Mouse (Mus musculus): ENCODE measurements around the gene 2010111I01Rik. TPM values are rescaled to one million over a fixed set of nuclear protein-coding genes. Genes with fewer than 3 reads are reported as not detected.

Gene 2010111I01Rik
- polyA plus RNA-seq, 1 experiment: 47.5 TPM

DNA sequence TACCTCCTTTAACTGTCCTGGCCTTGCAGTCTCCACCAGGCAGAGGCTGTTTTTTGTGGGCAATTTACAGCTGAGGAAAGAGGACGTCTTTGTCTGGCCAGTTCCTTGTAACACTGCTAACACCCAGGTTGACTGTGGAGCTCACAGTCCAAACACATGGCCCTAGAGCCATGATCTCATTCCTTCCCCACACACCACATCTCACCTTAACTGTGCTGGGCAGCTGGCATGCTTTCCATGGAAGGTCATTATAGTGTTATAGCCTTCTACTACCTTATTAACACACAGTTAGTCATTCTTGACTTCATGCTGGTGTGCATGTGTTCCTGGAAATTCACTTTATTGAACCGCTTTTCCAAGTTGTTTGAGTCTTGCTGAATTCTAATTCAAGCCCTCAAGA is 127.6 kb downstream of the 2010111I01Rik start:
- 76% methylated on average over 2 of the region's 2 CpGs for WGBS
- TF ChIP-seq CTCF (IDR thresholded peaks at IDR 0.05; ENCODE audit: control insufficient read depth, insufficient read depth, low read length) (no peak), POLR2A (IDR thresholded peaks at IDR 0.05; ENCODE audit: borderline replicate concordance, control insufficient read depth, low read depth, low read length) (no peak)
- Histone ChIP-seq H3K27ac (ENCODE audit: control insufficient read depth, insufficient read depth, low read depth, low read length, poor library complexity) (no peak overlapping the region), H3K4me1 (ENCODE audit: control insufficient read depth, insufficient read depth, low read length) (no peaks in the 10 kb centered on the region; the same call in 1 of the 2 replicates), H3K4me3 (replicated peaks; ENCODE audit: control insufficient read depth, low read depth, low read length) (no peak overlapping the region)

DNA sequence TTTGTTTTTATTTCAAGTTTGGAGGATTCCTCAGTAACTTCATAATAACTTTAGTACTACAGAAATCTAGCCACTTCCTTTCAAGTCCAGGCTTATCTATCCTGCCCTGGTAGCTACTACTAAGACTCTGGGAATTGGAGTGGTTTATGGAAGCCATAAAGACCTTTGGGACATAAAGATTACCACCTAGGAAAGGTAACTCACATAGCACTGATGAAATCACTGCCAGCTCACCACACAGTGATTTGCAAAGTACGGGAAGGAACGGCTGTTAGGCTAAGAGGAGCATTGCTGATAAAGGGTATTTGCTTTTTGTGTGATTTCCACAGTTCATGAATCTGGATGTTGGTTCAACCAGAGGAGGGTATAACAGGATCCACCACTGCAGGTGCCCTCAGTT is 128.2 kb downstream of the 2010111I01Rik start:
- H3K27ac ChIP-seq (ENCODE audit: control insufficient read depth, insufficient read depth, low read depth, low read length, poor library complexity): no peak overlapping the region
- 71% methylated on average over 2 of the region's 2 CpGs for WGBS
- H3K4me1 ChIP-seq (ENCODE audit: control insufficient read depth, insufficient read depth, low read length): no peaks in the 10 kb centered on the region; the same call in 1 of the 2 replicates
- TF ChIP-seq CTCF (IDR thresholded peaks at IDR 0.05; ENCODE audit: control insufficient read depth, insufficient read depth, low read length) (no peak), POLR2A (IDR thresholded peaks at IDR 0.05; ENCODE audit: borderline replicate concordance, control insufficient read depth, low read depth, low read length) (no peak)
- H3K4me3 ChIP-seq (replicated peaks; ENCODE audit: control insufficient read depth, low read depth, low read length): no peak overlapping the region

DNA sequence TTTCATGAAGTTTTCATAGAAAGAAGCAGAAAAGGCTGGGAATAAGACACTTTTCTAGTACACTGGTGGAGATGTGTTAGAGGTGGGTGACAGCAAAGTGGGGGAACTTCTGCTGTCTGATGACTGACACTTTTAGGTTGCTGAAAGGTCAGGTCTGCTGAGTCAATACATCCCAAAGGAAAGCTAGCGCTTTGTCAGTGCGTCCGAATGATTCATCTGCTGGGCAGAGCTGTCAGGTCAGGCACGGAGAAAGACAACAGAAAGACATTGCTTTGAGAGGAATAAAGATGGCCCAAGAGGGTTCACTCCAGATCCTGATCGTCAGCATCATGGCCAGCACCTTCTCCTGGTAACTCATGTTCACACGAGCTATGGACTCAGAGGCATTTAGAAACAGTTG is 128.9 kb downstream of the 2010111I01Rik start:
- TF ChIP-seq POLR2A (IDR thresholded peaks at IDR 0.05; ENCODE audit: borderline replicate concordance, control insufficient read depth, low read depth, low read length) (no peak), CTCF (IDR thresholded peaks at IDR 0.05; ENCODE audit: control insufficient read depth, insufficient read depth, low read length) (no peak)
- H3K4me3 ChIP-seq (replicated peaks; ENCODE audit: control insufficient read depth, low read depth, low read length): no peak overlapping the region
- no peaks in the 10 kb centered on the region; the same call in 1 of the 2 replicates for H3K4me1 ChIP-seq (ENCODE audit: control insufficient read depth, insufficient read depth, low read length)
- WGBS: 82% methylated on average over 6 of the region's 6 CpGs
- no peak overlapping the region for H3K27ac ChIP-seq (ENCODE audit: control insufficient read depth, insufficient read depth, low read depth, low read length, poor library complexity)

DNA sequence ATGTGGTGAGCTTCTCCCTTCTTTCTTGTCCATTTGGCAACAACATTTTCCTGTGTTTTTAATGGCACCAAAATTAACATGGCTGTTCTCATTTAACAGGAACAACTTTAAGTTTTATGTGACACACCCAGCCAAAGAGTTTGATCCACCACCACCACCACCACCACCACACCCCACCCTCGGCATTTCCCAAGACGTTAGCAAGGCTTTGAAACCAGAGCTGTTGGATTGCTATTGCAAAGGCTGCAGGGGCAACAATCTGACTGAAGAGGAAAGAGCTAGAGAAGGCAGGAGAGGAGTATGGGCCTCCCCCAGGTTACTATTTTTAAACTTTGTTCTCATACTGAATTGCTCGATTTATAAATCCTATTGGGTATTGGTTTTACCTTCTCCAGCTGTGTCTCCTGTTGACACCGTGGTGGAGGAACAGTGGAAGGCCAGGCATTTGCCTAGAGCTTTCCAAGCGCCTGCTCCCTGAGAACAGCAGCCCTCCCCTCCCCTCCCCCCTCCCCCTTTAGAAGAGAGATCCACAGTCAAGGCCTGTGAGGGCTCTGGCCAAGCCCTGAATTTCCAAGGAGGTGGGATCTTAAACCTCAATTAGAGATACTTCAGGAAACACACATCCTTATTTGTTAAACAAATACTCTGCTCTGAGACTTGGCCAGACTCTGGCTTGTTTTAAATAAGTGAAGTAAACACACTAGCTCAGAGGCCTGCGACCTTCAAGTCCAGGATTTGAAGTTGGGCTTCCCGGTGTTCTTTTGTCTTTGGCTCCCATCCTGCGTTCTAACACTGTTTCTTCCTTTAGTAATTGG is 129.8 kb downstream of the 2010111I01Rik start:
- H3K4me1 ChIP-seq (ENCODE audit: control insufficient read depth, insufficient read depth, low read length): no peaks in the 10 kb centered on the region; the same call in 1 of the 2 replicates
- TF ChIP-seq CTCF (IDR thresholded peaks at IDR 0.05; ENCODE audit: control insufficient read depth, insufficient read depth, low read length): no peak
- no peak for TF ChIP-seq POLR2A (IDR thresholded peaks at IDR 0.05; ENCODE audit: borderline replicate concordance, control insufficient read depth, low read depth, low read length)
- no peak overlapping the region for H3K4me3 ChIP-seq (replicated peaks; ENCODE audit: control insufficient read depth, low read depth, low read length)
- WGBS: 76% methylated on average over 8 of the region's 8 CpGs
- H3K27ac ChIP-seq (ENCODE audit: control insufficient read depth, insufficient read depth, low read depth, low read length, poor library complexity): no peak overlapping the region

DNA sequence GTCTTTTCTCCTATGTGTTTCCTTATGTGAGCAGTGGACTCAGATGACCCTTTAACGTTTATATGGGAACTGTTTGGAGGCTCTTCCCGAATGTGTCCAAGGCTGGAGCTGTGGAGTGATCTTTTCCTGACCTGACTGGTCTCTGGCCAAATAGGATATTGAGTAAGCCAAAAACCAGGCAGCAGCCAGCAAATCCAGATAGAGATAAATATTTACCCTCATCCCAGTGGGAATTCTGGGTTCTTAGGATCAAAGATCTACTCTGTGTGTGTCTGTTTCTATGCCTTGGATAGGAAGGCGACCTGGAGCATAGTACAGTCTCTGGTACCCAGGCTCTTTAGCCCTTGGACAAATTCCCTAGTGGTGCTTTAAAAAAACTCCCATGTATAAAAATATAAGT is 132.1 kb downstream of the 2010111I01Rik start:
- Histone ChIP-seq H3K27ac (ENCODE audit: control insufficient read depth, insufficient read depth, low read depth, low read length, poor library complexity) (no peak overlapping the region), H3K4me1 (ENCODE audit: control insufficient read depth, insufficient read depth, low read length) (no peaks in the 10 kb centered on the region; the same call in 1 of the 2 replicates), H3K4me3 (replicated peaks; ENCODE audit: control insufficient read depth, low read depth, low read length) (no peak overlapping the region)
- no peak for TF ChIP-seq POLR2A (IDR thresholded peaks at IDR 0.05; ENCODE audit: borderline replicate concordance, control insufficient read depth, low read depth, low read length)
- TF ChIP-seq CTCF (IDR thresholded peaks at IDR 0.05; ENCODE audit: control insufficient read depth, insufficient read depth, low read length): no peak
- WGBS: 71% methylated on average over 3 of the region's 3 CpGs

DNA sequence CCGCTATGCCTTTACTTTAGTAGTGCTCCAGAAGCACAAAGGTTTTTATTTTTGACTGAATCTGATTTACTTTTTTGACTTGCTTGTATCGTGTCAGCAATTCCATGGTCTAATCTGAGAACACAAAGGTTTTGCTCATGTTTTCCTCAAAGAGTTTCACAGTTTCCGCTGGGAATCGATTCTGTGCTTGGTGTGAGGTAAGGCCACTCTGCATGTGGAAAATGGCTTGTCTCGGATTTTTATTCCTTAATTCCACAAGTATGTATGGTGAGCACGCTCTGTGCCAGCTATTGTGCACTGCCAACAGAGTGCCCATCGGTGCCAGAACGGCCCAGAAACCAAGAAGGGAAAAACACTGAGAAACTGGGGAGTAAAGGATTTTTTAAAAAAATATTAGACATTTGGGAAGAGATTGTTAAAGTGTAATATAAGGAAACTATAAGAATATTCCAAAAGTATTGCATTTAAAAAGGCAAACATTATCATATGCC is 132.8 kb downstream of the 2010111I01Rik start:
- 85% methylated on average over 8 of the region's 8 CpGs for WGBS
- TF ChIP-seq CTCF (IDR thresholded peaks at IDR 0.05; ENCODE audit: control insufficient read depth, insufficient read depth, low read length) (no peak), POLR2A (IDR thresholded peaks at IDR 0.05; ENCODE audit: borderline replicate concordance, control insufficient read depth, low read depth, low read length) (no peak)
- no peak overlapping the region for H3K27ac ChIP-seq (ENCODE audit: control insufficient read depth, insufficient read depth, low read depth, low read length, poor library complexity)

DNA sequence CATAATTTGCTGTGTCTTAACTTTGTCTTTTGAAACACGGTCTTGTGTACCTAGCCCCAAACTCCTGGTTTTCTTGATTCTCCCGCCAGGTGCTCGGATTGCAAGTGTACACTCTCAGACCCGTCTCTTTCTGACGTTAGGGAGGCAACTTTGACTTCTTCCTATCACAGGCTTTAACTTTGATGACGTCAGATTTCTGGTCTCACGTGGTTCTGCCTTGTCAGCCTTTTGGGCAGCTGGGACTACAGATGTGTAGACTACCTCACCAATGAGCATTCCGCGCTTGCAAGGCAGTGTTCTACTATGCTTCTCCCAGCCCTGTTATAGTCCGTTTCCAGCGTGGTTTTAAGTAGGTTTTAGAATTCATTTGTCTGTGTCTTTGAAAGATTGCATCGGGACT is 137.1 kb downstream of the 2010111I01Rik start:
- Histone ChIP-seq H3K4me1 (ENCODE audit: control insufficient read depth, insufficient read depth, low read length) (no peaks in the 10 kb centered on the region; the same call in 1 of the 2 replicates), H3K4me3 (replicated peaks; ENCODE audit: control insufficient read depth, low read depth, low read length) (no peak overlapping the region), H3K27ac (ENCODE audit: control insufficient read depth, insufficient read depth, low read depth, low read length, poor library complexity) (no peak overlapping the region)
- no peak for TF ChIP-seq POLR2A (IDR thresholded peaks at IDR 0.05; ENCODE audit: borderline replicate concordance, control insufficient read depth, low read depth, low read length)
- no peak for TF ChIP-seq CTCF (IDR thresholded peaks at IDR 0.05; ENCODE audit: control insufficient read depth, insufficient read depth, low read length)
- WGBS: 81% methylated on average over 12 of the region's 12 CpGs

More for the DNA sequence above, 132.8 kb downstream of the 2010111I01Rik start:
- H3K4me1 ChIP-seq (ENCODE audit: control insufficient read depth, insufficient read depth, low read length): no peaks in the 10 kb centered on the region; the same call in 1 of the 2 replicates
- H3K4me3 ChIP-seq (replicated peaks; ENCODE audit: control insufficient read depth, low read depth, low read length): no peak overlapping the region

DNA sequence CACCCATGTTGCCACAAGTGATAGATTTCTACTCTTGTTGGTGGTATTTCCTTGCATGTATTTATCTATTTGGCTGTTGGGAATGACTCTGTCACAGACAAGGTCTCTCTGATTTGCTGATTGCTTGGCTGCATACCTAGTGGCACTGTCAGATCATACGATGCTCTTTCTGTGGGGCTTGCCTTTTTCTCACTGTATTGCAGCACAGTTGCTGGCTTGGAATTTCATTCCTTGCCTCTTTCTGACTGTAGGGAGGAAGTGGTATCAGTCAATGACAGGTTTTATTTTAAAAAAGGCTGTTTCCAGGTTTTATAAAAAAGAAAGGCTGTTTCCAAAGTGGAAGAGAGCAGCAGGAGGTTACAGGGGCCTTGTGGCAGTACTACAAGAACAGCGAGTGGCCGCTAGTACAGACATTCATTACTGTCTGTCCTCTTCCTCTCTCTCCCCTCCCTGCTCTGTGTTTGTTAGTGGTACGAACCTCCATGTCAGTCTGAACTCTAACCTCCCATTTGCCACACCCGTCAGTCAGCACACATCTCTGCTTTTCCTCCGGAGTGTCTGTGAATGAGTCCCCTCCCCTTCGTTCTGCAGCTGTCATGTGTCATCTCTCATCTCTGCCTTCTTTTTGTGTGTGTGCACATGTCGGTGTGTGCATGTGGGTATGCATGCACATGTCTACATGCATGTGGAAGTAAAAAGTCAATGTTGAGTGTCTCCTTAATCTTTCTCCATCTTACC is 138.3 kb downstream of the 2010111I01Rik start:
- H3K4me3 ChIP-seq (replicated peaks; ENCODE audit: control insufficient read depth, low read depth, low read length): no peak overlapping the region
- H3K4me1 ChIP-seq (ENCODE audit: control insufficient read depth, insufficient read depth, low read length): no peaks in the 10 kb centered on the region
- no peak for TF ChIP-seq POLR2A (IDR thresholded peaks at IDR 0.05; ENCODE audit: borderline replicate concordance, control insufficient read depth, low read depth, low read length)
- no peak for TF ChIP-seq CTCF (IDR thresholded peaks at IDR 0.05; ENCODE audit: control insufficient read depth, insufficient read depth, low read length)
- 83% methylated on average over 8 of the region's 8 CpGs for WGBS
- H3K27ac ChIP-seq (ENCODE audit: control insufficient read depth, insufficient read depth, low read depth, low read length, poor library complexity): no peak overlapping the region
